Mouse (Mus musculus) myocyte (in vitro differentiated cells): ENCODE data around the gene Cyb5r1.

ENCODE experiments used
- E2F4 ChIP-seq: IDR thresholded peaks from one replicate; pipeline ENCODE4 v1.6.1; 2011; ENCODE audit warnings: mild to moderate bottlenecking, control low read depth, moderate library complexity; ENCODE audit not compliant: insufficient read depth
- POLR2A ChIP-seq: IDR thresholded peaks from one replicate; pipeline ENCODE4 v1.6.1; 2011; ENCODE audit warnings: low read depth, mild to moderate bottlenecking, control low read depth, moderate library complexity; ENCODE audit not compliant: insufficient read length

DNA sequence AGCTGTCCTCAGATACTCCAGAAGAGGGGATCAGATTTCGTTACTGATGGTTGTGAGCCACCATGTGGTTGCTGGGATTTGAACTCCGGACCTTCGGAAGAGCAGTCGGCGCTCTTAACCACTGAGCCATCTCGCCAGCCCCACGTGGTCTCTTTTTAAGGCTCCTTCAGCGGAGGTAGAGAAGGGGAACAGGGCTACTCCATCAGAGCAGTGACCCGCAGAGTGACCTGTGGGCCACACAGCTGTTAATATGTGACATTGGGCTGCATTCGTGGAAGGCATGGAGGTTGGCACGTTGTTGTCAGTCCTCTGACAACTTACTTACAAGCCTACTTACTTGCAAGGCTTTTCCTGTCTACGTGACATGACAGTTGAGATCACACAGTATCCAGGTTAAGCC is 7.1 kb upstream of the Cyb5r1 start:
- TF ChIP-seq POLR2A (no peak), E2F4 (no peak)
